Mouse (Mus musculus): Measurements from ENCODE around the gene Inafm1. TPM values are rescaled to one million over a fixed set of nuclear protein-coding genes. Genes with fewer than 3 reads are reported as not detected.
"Not testable (repeated sequence)": the region's sequence is repeated elsewhere in the genome, so short reads cannot be mapped to it uniquely, and the experiment has no call there.

The Inafm1 gene
- total RNA-seq, 2 experiments from 2014 or later, result 42.8 to 46.5 TPM

- intact Hi-C loops (cut with DNase I), result no loop called here
- no peak for DNase-seq
Measured at GRCm38 (mm10) chr7:16265856-16266255, 7.6 kb downstream of the Inafm1 start.

GRCm38 (mm10) chr7:16263843-16264242, 9.6 kb downstream of the Inafm1 start:
- DNase-seq, result no peak
- intact Hi-C loops (cut with DNase I), result loop anchor here (5.0 kb wide), 1 partner anchor 72 kb away; no protein-coding TSS in a partner anchor

GRCm38 (mm10) chr7:16263015-16263787, 10.2 kb downstream of the Inafm1 start:
- intact Hi-C loops (cut with DNase I), result loop anchor here (5.0 kb wide), 1 partner anchor 71 kb away; no protein-coding TSS in a partner anchor
- peak; percentile 84 for DNase-seq

DNA sequence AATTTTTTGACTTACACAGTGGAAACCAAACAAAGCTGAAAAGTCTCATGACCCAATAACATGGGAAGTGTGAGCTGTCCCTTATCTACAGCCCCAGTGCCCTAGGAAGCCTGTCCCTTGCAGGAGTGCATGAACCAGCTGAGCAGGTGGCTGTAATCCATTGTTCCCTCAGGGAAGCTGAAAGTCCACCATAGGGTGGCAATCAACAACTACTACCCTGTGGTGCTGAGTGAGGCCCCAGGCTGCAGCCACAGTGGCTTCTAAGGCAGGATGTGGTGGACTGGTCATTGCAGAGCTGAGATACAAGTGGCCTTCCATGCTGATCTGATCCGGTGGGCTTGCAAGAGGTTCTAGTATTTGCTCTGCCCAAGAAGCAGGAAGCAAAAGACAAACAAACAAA, 12.3 kb downstream of the Inafm1 start:
- intact Hi-C loops (cut with DNase I), result loop anchor here (5.0 kb wide), 1 partner anchor 69 kb away; no protein-coding TSS in a partner anchor
- no peak for DNase-seq

DNA sequence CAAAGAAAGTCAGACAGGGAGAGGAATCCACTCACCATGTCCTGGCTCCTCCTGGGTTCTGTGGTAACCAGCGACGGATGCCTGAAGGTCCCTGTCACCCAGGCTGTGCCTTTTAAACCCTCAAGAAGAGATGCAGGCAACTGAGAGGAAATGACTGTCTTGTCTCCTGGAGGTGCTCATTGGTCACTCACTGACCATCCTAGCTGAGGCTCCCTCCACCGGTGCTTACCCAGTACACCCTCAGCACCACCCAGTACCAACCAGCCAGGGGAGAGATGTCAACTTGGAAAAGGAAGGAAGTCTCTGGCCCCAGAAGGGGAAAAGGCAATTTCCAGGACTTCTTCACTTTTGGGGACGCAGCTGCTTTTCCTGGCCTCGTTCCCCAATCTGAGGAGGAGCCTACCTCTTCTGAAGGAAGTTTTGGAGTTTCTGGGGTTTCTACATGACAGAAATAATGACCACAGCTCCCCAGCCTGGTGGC, 14.3 kb downstream of the Inafm1 start, which contains the start of gene C5ar1:
TSS of gene C5ar1 (minus strand) at position 431 of the 481 bp plus-strand sequence.
- no peak for DNase-seq
- intact Hi-C loops (cut with DNase I), result no loop called here

- intact Hi-C loops (cut with DNase I), result no loop called here
- DNase-seq, result no peak
Measured at GRCm38 (mm10) chr7:16257830-16258229, 15.6 kb downstream of the Inafm1 start.

GRCm38 (mm10) chr7:16255963-16256362, 17.5 kb downstream of the Inafm1 start:
- DNase-seq; intact Hi-C loops (cut with DNase I): not testable (repeated sequence)

- no peak for DNase-seq
- intact Hi-C loops (cut with DNase I), result no loop called here
Measured at GRCm38 (mm10) chr7:16254195-16254594, 19.2 kb downstream of the Inafm1 start.

DNA sequence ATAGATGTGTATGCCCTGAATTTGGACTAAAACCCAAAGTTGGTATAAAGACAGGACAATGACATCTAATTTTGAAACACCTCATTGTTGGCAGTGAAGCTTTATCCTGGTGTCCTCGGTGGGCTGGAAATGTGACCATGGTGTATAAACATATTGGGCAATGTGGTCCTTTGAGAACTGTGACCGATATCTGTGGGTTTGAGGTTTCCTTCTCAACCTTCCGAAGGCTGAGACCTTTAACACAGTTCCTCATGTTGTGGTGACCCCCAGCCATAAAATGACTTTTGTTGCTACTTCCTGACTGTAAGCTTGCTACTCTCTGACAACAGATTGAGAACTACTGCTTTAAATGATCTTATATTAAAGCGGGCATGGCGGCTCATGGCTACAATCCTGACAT, 22.7 kb downstream of the Inafm1 start:
- no peak for DNase-seq
- intact Hi-C loops (cut with DNase I), result no loop called here

DNA sequence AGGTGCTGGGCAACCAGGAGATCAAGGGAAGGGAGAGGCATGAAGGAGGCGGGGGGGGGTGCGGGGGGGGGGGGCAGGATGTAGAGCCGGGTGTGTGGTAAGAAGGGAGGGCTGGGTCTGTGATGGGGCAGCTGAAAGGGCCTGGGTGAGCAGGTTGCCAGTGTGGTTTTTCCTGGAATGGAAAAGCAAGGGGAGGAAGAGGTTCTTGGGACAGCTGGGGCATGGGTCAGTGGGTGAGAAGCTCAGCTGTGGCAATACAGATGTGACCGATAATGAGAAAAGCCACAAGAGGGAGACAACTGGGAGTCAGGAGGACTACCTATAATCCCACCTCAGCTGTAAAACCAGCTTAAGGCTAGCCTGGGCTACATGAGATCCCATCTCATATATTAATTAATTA, 27.5 kb downstream of the Inafm1 start:
- intact Hi-C loops (cut with DNase I), result no loop called here
- DNase-seq, result no peak

GRCm38 (mm10) chr7:16244067-16244466, 29.4 kb downstream of the Inafm1 start, which contains the start of gene C5ar2:
TSS of gene C5ar2 (minus strand) at chr7:16244154.
- intact Hi-C loops (cut with DNase I), result no loop called here
- DNase-seq, result no peak

DNA sequence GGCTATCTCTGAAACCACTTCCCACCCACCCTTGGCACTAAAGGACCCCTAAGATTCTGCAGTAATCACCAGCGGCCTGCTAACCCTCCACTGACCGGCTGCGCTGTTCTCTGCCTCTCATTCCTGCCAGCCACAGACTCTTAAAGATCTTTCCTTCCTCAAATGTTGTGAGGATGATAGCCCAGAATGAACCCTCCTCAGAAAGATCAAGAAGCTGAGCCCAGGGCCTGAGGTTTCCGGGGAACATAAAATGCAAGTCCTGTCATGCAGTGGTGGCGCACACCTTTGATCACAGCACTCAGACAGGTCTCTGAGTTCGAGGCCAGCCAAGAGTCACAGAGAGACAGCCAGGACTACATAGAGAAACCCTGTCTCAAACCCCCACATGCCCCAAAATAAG, 31.2 kb downstream of the Inafm1 start:
- no peak for DNase-seq
- intact Hi-C loops (cut with DNase I), result no loop called here

DNA sequence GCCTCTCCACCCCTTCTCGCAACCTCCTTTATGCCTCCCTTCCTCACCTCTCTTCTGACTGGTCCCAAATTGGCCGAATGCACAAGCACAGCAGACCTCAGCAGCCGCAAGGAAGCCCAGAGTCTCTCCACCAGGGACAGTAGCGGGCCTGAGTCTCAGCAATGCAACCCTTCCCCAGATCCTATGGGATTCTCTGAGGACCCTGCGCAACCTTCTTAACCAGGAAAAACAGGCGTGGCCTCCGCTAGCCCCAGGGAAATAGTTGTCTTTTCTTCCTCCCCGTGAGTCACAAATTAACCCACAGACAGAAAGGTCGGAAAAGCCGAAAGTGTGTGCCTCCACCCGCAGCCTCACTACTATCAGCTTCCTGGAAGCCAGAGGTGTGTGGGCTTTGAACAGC, 31.6 kb downstream of the Inafm1 start:
- intact Hi-C loops (cut with DNase I), result no loop called here

GRCm38 (mm10) chr7:16240978-16241303, 32.5 kb downstream of the Inafm1 start:
- DNase-seq, result no peak
- intact Hi-C loops (cut with DNase I), result no loop called here

More for the DNA sequence above, 31.6 kb downstream of the Inafm1 start:
- DNase-seq, result no peak

DNA sequence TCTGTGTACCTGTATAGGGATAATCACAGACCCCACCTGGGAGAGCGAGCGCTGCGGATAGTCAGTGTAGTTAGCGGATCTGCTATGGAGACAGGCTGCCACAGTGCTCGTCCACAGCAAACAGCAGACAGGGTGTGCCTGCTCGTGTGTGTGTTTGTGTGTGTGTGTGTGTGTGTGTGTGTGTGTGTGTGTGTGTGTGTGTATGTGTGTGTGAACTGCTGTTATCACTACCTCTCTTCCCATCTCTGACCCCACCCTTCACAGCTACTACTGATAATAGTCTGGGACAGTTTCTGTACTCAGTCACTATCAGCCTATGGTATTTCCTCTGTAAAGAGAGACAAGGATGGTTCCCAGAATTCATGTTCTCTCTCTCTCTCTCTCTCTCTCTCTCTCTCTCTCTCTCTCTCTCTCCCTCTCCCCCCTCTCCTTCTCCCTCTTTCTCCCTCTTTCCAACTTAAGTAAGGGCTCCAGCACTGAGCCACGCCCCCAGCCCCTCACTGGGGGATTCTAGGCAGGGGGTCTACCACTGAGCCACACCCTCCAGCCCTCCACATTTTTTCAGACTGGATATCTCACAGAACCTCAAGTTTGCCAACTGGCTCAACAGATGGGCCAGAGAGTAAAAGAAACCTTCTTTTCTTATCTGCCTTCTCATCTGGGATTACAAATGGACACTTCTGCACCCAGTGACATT, 33.0 kb downstream of the Inafm1 start:
- no peak for DNase-seq
- intact Hi-C loops (cut with DNase I), result no loop called here

- DNase-seq, result no peak
- intact Hi-C loops (cut with DNase I), result no loop called here
Measured at GRCm38 (mm10) chr7:16239554-16239997, 33.8 kb downstream of the Inafm1 start.

GRCm38 (mm10) chr7:16229869-16230268, 43.5 kb downstream of the Inafm1 start:
- intact Hi-C loops (cut with DNase I), result no loop called here
- no peak for DNase-seq

Other genes with a start within 250 kb of the Inafm1 start
- gene Bicra, start 225.7 kb downstream of the Inafm1 start, total RNA-seq (2021), result 10 to 100 TPM; 25.3 to 25.8 TPM
- under 1 TPM; 0.38 to 0.58 TPM for gene Zfp541, start 211.8 kb downstream of the Inafm1 start, total RNA-seq (2021)
- 100 to 1,000 TPM; 141 to 157 TPM for gene Napa, start 175.2 kb downstream of the Inafm1 start, total RNA-seq (2021)
- 10 to 100 TPM; 38.0 to 43.2 TPM for gene Kptn, start 153.7 kb downstream of the Inafm1 start, total RNA-seq (2021)
- gene Slc8a2, start 143.8 kb downstream of the Inafm1 start, total RNA-seq (2021), result 100 to 1,000 TPM; 106 to 117 TPM
- 10 to 100 TPM; 70.6 to 74.8 TPM for gene Meis3, start 98.5 kb downstream of the Inafm1 start, total RNA-seq (2021)
- 10 to 100 TPM; 12.2 to 13.4 TPM for gene Dhx34, start 51.6 kb downstream of the Inafm1 start, total RNA-seq (2021)
- gene C5ar2, start 29.5 kb downstream of the Inafm1 start, total RNA-seq (2021), result under 1 TPM; 0.14 to 0.30 TPM
- 1 to 10 TPM in 1 of 2 experiments, under 1 TPM in 1; 0.97 to 1.8 TPM for gene C5ar1, start 14.1 kb downstream of the Inafm1 start, total RNA-seq (2021)
- gene Ccdc9, start 13.2 kb upstream of the Inafm1 start, total RNA-seq (2021), result 10 to 100 TPM; 86.2 to 91.5 TPM
- 10 to 100 TPM; 45.7 to 51.8 TPM for gene Bbc3, start 34.8 kb upstream of the Inafm1 start, total RNA-seq (2021)
- 100 to 1,000 TPM; 119 to 129 TPM for gene Sae1, start 114.2 kb upstream of the Inafm1 start, total RNA-seq (2021)
- 10 to 100 TPM; 67.8 to 68.5 TPM for gene Zc3h4, start 127.3 kb upstream of the Inafm1 start, total RNA-seq (2021)
- 10 to 100 TPM; 61.8 to 66.8 TPM for gene Tmem160, start 179.2 kb upstream of the Inafm1 start, total RNA-seq (2021)
- 10 to 100 TPM; 22.8 to 24.6 TPM for gene Npas1, start 204.1 kb upstream of the Inafm1 start, total RNA-seq (2021)